Mouse (Mus musculus) thymus, adult 2 months (tissue): ENCODE results near the gene Akap2.

Experiments used
- CTCF ChIP-seq: fragments of 200-500 bp; IDR thresholded peaks from 2 replicates; pipeline ENCODE4 v1.5.1; 2012; ENCODE audit warnings: mild to moderate bottlenecking, control low read depth, low read length, moderate library complexity, borderline replicate concordance; ENCODE audit not compliant: control insufficient read depth, poor library complexity, insufficient read depth; ENCODE audit errors: extremely low read depth
- POLR2A ChIP-seq: fragments of 200-500 bp; IDR thresholded peaks from 2 replicates; pipeline ENCODE4 v1.6.1; 2012; ENCODE audit warnings: mild to moderate bottlenecking, low read length, control low read depth, moderate library complexity; ENCODE audit not compliant: control insufficient read depth, poor library complexity, insufficient read depth; ENCODE audit errors: extremely low read depth

DNA sequence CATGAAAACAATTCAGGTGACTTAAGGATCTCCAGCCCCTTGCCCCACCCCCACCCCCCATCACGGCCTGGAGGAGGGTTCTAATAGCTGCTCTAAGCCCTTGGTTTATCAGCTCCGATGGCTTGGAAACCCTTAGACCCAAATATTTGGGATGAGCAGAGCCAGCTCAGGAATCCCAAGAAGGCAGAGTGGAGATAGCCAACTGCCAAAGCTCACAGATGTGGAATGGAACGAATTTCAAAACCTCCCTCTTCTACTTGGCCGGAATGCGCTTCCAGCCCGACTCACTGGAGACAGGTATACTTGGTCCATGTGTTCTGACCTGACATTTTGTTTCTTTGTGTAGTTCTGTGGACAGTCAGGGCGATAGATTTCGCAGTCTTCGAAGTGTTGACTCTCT is 111.7 kb downstream of the Akap2 start:
- TF ChIP-seq POLR2A (no peak), CTCF (no peak)
